Mouse (Mus musculus) adrenal gland, adult 18-20 months (tissue): ENCODE measurements around the gene Anks4b. TPM values are rescaled to one million over a fixed set of nuclear protein-coding genes. Genes with fewer than 3 reads are reported as not detected.
A peak's percentile ranks its signal among the peaks of the same experiment; 100 is the strongest.

Experiments used
- DNase-seq, 2 experiments: peaks; one replicate each; pipeline ENCODE4 v3.0.0; 2021 to 2022; ENCODE audit warnings: low spot score in 2 of 2
- long read RNA-seq, 2 experiments: library from polyadenylated mRNA; stranded (forward); transcript quantifications; one replicate each; pipeline ENCODE4 v2.0.0; 2021
- total RNA-seq, 2 experiments: library from RNA; stranded (reverse); gene quantifications; 1 replicate in 1 of 2; 2 replicates in 1 of 2; pipeline ENCODE4 v1.2.3; 2021

Anks4b gene
- under 1 TPM; 0.22 to 0.33 TPM for total RNA-seq
- long read RNA-seq, experiment 1: 0 reads
- long read RNA-seq, experiment 2: 0 reads

- DNase-seq: no peak
These were observed at the start of gene Anks4b for GRCm38 (mm10) chr7:120173603-120174244. Gene Anks4b (plus strand): TSS chr7:120173858.

GRCm38 (mm10) chr7:120124844-120125243 is 48.8 kb upstream of the Anks4b start:
- DNase-seq: peak; percentile 51 to 66

GRCm38 (mm10) chr7:120126976-120127685 is 46.5 kb upstream of the Anks4b start:
- DNase-seq: no peak

GRCm38 (mm10) chr7:120127686-120128059 is 46.0 kb upstream of the Anks4b start:
- no peak for DNase-seq

- no peak for DNase-seq
These were observed 44.7 kb upstream of the Anks4b start for GRCm38 (mm10) chr7:120128951-120129350.

GRCm38 (mm10) chr7:120142743-120143142 is 30.9 kb upstream of the Anks4b start:
- DNase-seq: no peak

GRCm38 (mm10) chr7:120145191-120145590 is 28.5 kb upstream of the Anks4b start, which contains the start of gene Zp2:
Gene Zp2 (minus strand): TSS chr7:120145291.
- DNase-seq: no peak

GRCm38 (mm10) chr7:120150257-120150656 is 23.4 kb upstream of the Anks4b start:
- no peak for DNase-seq

GRCm38 (mm10) chr7:120150898-120151297 is 22.8 kb upstream of the Anks4b start:
- no peak for DNase-seq

- DNase-seq: no peak
These were observed 16.7 kb upstream of the Anks4b start for GRCm38 (mm10) chr7:120156841-120157409.

- DNase-seq: no peak
These were observed 16.0 kb upstream of the Anks4b start for GRCm38 (mm10) chr7:120157575-120158061.

GRCm38 (mm10) chr7:120158121-120158613 is 15.5 kb upstream of the Anks4b start:
- no peak for DNase-seq

GRCm38 (mm10) chr7:120163581-120164251 is 9.9 kb upstream of the Anks4b start:
- DNase-seq: no peak

- DNase-seq: no peak
These were observed 1.4 kb upstream of the Anks4b start for GRCm38 (mm10) chr7:120172188-120172700.

- DNase-seq: no peak
These were observed 1.3 kb downstream of the Anks4b start for GRCm38 (mm10) chr7:120174723-120175504.

GRCm38 (mm10) chr7:120177611-120178010 is 4.0 kb downstream of the Anks4b start:
- DNase-seq: no peak

- no peak for DNase-seq
These were observed 5.3 kb downstream of the Anks4b start for GRCm38 (mm10) chr7:120178935-120179334.

- no peak for DNase-seq
These were observed 6.9 kb downstream of the Anks4b start for GRCm38 (mm10) chr7:120180547-120180946.

- DNase-seq: no peak
These were observed 8.0 kb downstream of the Anks4b start for GRCm38 (mm10) chr7:120181401-120182230.
